Mouse (Mus musculus) G1E-ER4 (cell line): ENCODE data around the gene Dmrt1. TPM values are rescaled to one million over a fixed set of nuclear protein-coding genes. Genes with fewer than 3 reads are reported as not detected.

Experiments used
- GATA1 ChIP-seq: IDR thresholded peaks from one replicate; pipeline ENCODE4 v1.8.0; 2012; ENCODE audit warnings: low read length, inconsistent platforms
- polyA plus RNA-seq: library from polyadenylated mRNA; stranded (reverse); fragments of >175 nt; gene quantifications from 2 replicates; pipeline ENCODE4 v1.2.3, GENCODE M21; 2012

Dmrt1 gene
- not detected in 2 replicates for polyA plus RNA-seq

DNA sequence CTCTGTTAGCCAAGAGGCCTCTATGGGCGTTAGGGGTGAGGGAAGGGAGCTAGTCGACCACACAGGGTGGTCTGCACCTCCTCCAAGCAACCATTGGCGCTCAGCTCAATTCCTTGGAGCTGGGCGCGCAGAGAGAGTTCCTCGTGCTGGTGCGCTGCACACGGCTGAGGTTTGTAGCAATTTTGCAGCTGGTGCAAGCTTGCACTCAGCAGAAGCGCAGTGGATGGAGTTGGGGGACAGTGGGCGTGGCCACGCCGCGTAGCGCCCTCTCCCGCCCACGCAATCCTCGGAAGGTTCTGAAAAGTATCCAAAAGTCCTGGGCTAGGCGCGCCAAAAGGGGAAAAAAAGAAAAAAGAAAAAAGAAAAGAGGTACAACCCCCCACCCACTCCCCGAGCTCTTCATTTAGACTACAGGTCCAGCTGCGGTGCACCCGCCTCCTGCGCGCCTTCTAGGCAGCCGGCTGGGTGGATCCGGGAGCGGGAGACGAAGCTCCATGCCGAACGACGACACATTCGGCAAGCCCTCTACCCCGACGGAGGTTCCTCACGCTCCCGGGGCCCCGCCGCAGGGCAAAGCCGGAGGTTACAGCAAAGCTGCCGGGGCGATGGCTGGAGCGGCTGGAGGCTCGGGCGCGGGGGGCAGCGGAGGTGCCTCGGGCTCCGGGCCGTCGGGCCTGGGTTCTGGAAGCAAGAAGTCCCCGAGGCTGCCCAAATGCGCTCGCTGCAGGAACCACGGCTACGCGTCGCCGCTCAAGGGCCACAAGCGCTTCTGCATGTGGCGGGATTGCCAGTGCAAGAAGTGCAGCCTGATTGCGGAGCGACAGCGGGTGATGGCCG is at the start of gene Dmrt1:
Gene Dmrt1, plus strand, starts transcription at position 259 of the 837 bp plus-strand sequence.
- TF ChIP-seq GATA1: no peak

DNA sequence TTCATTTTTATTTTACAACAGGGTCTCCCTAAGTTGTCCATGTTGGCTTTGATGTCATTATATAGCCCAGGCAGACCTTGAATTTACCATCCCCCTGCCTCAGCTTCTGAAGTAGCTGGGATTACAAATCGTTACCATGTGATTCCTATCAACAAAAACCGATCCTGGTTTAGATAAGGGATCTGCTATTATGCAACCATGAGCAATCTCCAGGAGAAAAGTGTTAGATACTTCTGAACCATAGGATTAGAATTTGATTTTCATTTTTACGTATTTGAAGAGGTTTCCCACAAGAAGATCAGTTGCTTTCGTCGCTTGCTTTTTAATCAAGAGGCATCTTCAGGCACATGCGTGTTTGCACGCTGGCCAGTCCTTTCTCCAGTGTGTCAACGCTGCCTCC is 44.7 kb upstream of the Dmrt1 start:
- no peak for TF ChIP-seq GATA1

DNA sequence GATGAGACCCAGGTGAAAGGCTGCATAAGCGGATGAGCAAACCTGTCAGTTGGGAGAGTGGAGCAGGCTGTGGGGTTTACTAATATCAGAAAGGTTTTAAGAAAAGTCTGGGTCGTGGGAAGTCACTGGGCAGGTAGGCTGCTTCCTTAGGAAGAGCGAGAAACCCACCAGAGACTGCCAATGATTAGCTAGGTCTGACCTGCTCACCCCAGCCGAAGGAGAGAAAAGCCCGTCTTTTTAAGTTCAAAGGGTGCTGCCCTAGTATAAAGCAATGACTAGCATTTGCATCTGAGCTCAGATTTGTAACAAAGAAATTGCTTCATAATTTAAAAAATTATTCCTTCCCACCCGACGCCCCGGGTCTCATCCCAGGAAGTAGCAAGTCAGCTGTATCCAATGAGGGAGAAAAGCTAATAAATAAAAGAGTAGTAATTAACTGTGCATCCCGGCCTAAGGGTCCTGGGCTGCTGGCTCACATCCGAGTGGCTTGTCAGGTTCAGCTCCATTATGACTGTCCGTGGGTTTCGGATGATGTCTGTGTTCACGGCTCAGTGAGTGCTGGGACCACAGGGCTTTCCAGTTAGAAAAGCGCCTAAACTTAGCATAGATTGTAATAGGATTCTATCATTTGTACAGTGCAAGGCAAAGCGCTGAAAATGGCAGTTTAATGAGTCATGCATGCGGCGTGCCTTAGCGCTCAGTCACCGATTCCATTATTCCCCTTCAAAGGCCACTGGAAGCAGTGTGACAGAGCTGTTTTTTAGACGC is 43.7 kb upstream of the Dmrt1 start:
- no peak for TF ChIP-seq GATA1

DNA sequence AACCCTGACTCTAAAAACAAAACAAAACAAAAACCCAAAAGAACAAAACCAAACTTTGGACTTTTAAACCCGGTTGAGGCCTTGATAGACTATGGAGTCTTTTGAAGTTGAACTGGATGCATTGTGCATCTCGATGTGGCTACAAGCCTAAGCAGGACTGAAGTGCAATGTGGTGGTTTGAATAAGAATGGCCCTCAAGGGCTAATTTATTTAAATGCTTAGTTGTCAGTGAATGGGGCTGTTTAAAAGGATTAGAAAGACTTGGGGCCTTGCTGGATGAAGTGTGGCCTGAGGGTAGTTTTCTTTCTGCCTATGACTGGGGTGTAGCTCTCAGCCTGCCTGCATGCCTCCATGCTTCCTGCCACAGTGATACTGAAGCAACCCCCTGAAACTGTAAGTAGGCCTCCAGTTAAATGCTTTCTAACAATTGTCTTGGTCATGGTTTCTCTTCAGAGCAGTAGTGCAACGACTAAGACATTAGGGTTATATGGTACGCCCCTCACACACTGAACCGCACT is 26.2 kb upstream of the Dmrt1 start:
- no peak for TF ChIP-seq GATA1

DNA sequence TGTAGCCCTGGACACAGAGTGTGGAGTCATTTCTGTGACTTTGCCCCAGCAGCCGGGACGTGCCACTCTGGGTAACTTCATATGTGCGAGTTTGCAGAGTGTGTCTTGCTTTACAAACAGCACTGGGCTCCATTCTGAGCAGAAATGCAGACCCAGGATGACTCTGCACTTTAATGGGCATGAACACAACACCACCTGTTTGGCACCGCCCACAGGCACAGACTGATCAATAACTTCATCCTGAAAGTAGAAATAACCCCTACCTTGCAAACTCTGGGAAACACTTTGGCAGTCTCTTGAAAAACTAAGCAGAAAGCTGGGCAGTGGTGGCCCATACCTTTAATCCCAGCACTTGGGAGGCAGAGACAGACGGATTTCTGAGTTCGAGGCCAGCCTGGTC is 24.6 kb upstream of the Dmrt1 start:
- TF ChIP-seq GATA1: no peak

DNA sequence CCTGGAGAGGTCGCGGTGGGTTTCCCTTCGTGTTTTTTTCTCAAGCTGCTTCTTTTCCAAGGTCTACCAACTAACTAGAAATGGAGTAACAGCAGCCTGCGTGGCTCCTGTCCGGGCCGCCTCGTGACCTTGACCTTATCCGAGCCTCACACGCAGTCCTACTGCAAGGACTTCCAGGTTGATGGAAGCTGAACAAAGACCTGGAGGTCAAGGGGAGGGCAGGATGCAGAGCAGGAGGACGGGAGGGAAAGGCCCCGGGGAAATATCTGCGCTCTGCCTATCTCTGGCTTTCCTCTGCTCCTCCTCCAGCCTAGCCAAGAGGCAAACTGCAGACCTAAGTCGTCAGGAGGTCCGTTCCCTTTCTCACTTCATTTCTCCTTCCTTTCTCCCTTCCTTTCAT is 18.9 kb upstream of the Dmrt1 start:
- no peak for TF ChIP-seq GATA1

DNA sequence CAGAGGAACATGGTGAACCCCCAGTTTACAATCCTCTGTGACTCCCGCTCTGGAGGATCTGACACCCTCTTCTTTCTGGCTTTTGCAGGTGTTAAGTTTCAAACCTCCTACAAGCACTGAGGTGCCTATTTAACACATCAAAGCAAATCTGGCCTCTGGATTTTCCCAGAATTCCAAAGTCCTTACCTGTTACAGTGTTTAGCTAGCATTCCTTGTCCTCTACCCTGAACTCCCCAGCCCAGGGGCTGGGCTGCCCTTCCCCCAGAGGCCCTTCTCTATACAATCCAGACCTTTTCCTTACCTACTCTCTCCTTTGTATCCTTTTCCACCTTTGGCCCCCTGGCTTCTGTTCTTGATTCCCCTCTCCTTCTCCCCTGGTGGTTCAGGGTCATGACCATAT is 18.1 kb upstream of the Dmrt1 start:
- no peak for TF ChIP-seq GATA1

DNA sequence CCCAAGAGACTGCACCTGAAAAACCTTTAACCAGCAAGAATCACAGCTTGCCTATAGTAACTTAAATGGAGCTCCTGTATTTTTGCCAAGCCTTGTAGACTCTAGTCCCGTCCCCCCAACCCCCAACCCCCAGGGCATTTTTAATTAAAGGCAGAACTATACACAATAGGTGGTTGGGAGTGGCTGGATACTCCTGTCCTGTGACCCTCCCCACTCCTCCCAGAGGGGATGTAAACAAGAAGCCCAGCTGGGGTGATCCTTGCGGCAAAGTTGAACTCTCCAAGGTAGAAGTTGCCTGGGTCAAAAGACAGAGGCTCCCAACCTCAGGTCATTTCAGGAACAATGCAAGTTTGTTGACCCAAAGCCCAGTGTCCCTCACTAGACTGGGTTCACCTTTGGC is 16.9 kb upstream of the Dmrt1 start:
- no peak for TF ChIP-seq GATA1

DNA sequence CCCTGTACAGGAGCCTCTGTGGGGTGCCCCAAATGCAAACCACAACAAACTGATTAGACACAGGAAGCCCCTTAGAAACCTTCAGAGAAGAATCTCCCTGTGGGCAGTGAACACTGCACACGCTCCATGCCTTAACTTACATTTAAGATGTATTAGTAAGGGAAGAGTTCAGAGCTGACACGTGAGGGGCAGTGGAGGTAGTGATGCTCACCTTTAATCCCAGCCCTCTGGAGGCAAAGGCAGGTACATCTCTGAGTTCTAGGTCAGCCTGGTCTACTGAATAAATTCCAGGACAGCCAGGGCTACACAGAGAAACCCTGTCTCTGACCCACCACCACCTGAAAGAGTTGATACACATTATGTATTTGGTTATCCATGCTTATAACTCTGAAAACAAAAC is 15.9 kb upstream of the Dmrt1 start:
- no peak for TF ChIP-seq GATA1

DNA sequence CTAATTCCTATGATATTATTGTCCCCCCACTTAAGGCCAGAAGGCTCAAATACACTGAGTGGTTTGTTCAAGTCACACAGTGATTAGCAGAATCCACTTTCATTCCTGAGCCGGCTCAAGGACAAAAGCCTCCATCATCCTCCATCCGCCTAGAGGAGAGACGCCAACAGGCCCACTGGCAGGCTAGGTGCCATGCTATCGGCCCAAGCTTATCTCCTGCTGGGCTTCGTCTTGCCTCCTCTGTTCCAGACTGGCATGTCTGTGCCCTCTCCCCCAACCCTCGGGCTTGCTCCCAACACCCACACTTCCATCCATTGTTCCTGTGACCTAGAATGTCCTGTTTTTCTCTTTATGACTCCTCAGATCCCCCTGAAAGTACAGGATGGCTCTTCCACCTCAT is 8.0 kb upstream of the Dmrt1 start:
- TF ChIP-seq GATA1: no peak

DNA sequence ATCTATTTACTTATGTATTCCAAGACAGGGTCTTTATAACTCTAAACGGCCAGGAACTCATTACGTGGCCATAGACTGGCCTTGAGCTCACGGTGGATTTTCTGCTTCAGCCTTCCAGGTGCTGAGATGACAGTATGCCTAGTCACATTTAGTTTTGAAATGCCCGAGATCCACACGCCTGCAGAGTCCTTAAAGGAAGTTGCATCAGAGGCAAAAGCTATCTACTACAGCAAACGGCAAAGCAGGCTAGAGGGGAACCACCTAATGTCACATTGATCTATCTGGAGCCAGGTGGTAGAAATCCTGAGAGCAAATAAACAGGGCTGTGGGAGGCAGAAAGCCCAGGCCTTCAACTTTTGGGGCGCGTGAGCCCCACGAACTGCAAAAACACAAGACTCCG is 540 bp upstream of the Dmrt1 start:
- no peak for TF ChIP-seq GATA1

DNA sequence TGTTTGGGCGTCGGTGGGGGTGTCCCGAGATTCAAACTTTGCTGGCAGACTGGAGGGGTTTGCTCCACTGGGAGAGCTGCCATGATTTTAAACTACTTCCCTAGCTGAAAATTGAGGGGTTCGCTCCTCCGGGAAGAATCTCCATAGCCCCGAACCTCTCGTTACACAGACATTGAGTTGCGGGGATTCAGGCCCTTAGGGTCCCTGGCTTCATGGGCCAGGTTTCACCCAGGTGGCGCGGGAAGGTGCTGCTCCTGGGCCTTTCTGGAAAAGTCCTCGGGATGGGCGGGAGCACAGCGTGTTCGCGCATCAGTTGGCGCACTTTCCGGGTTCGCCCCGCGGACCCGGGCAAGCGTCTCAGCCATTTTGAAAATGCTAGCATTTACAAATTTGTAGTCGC is 1.2 kb downstream of the Dmrt1 start:
- TF ChIP-seq GATA1: no peak

DNA sequence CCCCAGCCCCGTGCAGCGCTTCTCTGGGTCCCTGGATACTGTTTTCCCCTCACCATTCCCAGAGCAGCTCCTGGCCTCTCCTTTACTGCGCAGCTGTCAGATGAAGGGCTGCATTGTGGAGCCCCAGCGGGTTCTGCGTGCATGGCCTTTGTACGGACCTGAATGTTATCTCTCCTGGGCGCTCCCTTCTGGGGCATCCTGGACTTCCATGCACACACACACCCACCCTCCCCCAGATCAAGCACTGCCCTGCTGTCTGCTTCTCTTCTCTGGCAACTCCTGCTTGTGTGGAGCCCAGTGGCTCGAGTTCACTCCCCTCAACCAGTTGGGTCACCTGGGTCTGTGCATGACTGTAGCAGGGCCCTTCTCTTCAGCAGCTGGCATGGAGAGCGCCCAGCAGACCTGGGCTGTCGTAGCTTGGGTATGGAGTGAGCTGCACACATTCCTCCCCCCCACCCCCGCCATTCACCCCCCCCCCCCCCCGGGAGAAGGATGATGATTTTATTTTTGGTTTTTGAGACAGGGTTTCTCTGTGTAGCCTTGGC is 9.6 kb downstream of the Dmrt1 start:
- no peak for TF ChIP-seq GATA1

DNA sequence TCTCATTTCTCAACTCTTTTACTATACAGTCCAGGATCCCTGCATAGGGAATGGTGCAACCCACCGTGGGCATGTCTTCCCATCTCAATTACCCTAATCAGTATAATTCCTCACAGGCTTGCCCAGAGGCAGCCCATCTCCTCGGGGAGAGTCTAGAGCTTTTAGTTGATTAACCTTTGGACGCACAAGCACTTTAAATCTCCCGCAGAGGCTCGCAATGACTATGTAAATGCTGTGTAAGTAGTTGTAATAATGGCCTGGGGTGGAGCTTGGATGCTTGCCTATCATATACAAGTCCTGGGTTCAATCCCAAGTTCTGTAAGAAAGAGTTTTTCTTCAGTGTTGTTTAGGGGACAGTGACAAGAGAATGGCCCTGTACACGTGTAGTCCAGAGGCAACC is 18.7 kb downstream of the Dmrt1 start:
- no peak for TF ChIP-seq GATA1

DNA sequence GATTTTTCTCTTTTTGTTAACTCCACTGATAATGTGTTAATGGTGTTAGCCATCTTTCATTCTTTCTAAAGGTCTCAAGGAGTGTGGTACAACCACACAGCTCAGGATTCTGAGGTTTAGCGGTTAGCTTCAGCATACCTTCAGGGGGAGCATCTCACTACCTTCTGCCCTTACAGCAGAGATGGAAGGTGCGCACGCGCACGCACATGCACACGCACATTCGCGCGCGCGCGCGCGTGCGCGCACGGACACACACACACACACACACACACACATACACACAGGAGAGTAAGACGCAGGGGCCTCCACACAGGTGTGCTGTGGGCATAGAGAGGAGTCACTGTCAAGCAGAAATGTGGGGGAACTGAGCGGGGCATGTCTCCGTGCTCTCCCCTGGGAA is 20.3 kb downstream of the Dmrt1 start:
- TF ChIP-seq GATA1: no peak

DNA sequence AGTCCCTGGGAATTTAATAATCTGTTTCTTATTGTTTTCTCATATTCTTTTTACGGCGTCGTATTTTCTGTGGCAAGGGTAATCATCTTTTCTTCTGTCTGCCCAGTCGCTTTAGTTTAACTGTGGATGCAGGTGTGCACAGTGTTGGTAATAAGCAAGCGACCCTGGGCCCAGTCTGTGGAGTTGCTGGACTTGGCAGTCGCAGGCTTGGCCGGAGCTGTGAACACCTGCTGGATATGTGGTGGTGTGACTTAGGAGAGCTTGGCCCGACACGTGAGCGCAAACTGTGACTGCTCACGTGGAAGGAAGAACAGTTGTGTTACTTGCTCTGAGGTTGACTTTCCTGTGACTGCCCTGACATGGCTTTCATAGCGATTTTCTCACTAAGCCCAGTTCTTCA is 24.3 kb downstream of the Dmrt1 start:
- TF ChIP-seq GATA1: no peak
